Mouse (Mus musculus) frontal cortex, adult 2 months (tissue): Measurements from ENCODE around the gene Rab42. TPM values are rescaled to one million over a fixed set of nuclear protein-coding genes. Genes with fewer than 3 reads are reported as not detected.

Experiments used
- DNase-seq, 2 experiments: peaks; one replicate each; pipeline ENCODE4 v3.0.0; 2022; ENCODE audit warnings: low spot score in 1 of 2; ENCODE audit errors: extremely low spot score in 1 of 2
- polyA plus RNA-seq: library from polyadenylated mRNA; depleted of rRNA; stranded (reverse); fragments of >200 nt; gene quantifications from 2 replicates; pipeline ENCODE4 v1.2.3, GENCODE M21; 2012

Rab42 gene
- polyA plus RNA-seq, 1 experiment, result 3.9 TPM

GRCm38 (mm10) chr4:132275949-132276348 lies 27.2 kb downstream of the Rab42 start:
- DNase-seq, result no peak

GRCm38 (mm10) chr4:132274156-132274862 lies 28.9 kb downstream of the Rab42 start, which contains the start of gene Taf12:
Gene Taf12 (plus strand): TSS chr4:132274375.
- peak; percentile 79 to 92 for DNase-seq

- no peak for DNase-seq
Measured at GRCm38 (mm10) chr4:132273166-132273565, 30.0 kb downstream of the Rab42 start.

- peak; percentile 79 to 89 for DNase-seq
Measured at GRCm38 (mm10) chr4:132269740-132270560, 33.2 kb downstream of the Rab42 start.

GRCm38 (mm10) chr4:132268871-132269739 lies 34.1 kb downstream of the Rab42 start:
- no peak for DNase-seq

- DNase-seq, result peak in 1 of 2 experiments; percentile 57
Measured at GRCm38 (mm10) chr4:132266835-132267349, 36.3 kb downstream of the Rab42 start.

GRCm38 (mm10) chr4:132263313-132263712 lies 39.9 kb downstream of the Rab42 start:
- no peak for DNase-seq

GRCm38 (mm10) chr4:132262358-132262616 lies 40.9 kb downstream of the Rab42 start:
- DNase-seq, result no peak

- peak in 1 of 2 experiments; percentile 75 for DNase-seq
Measured at GRCm38 (mm10) chr4:132261514-132262357, 41.4 kb downstream of the Rab42 start, which contains the start of gene Gmeb1. Gene Gmeb1 (minus strand): TSS chr4:132261602.

- no peak for DNase-seq
Measured at GRCm38 (mm10) chr4:132260404-132261379, 42.5 kb downstream of the Rab42 start.

- no peak for DNase-seq
Measured at GRCm38 (mm10) chr4:132259248-132259647, 43.9 kb downstream of the Rab42 start.

GRCm38 (mm10) chr4:132256384-132256783 lies 46.8 kb downstream of the Rab42 start:
- no peak for DNase-seq

- DNase-seq, result no peak
Measured at GRCm38 (mm10) chr4:132254986-132255385, 48.2 kb downstream of the Rab42 start.

GRCm38 (mm10) chr4:132253622-132254021 lies 49.6 kb downstream of the Rab42 start:
- no peak for DNase-seq

GRCm38 (mm10) chr4:132253128-132253527 lies 50.1 kb downstream of the Rab42 start:
- no peak for DNase-seq
